Mouse (Mus musculus): Measurements from ENCODE around the gene Hap1.

DNA sequence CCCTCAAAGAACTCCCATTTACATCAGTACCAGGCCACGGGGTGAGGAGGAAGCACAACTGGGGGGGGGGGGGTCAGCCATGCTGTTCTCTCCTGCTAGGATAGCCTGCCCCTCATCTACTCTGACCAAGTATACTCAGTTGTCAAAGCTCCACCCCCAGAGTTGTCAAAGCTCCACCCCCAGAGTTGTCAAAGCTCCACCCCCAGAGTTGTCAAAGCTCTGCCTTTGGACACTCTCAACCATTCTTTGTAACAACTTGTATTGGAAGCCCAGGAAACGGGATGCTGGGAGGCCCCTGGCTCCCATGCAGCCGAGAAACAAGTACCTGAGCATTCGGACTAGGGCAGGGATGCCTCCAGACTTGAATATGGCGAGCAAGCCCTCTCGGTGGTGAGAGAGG is 26.8 kb upstream of the Hap1 start:
- no peak for TF ChIP-seq CTCF (IDR thresholded peaks at IDR 0.05; ENCODE audit: extremely low read depth, insufficient read depth, low read length)
- no peak for TF ChIP-seq POLR2A (IDR thresholded peaks at IDR 0.05; ENCODE audit: extremely low read depth, insufficient read depth, low read length)

Data from cortical plate, adult 2 months (tissue).